Mouse (Mus musculus): ENCODE measurements at regions not wholly inside any gene's neighbourhood (a gene's known extent, or its start where the extent isn't known, plus 50 kb on each side); places are given as distances from the start of the nearest gene placed in this dataset.

DNA sequence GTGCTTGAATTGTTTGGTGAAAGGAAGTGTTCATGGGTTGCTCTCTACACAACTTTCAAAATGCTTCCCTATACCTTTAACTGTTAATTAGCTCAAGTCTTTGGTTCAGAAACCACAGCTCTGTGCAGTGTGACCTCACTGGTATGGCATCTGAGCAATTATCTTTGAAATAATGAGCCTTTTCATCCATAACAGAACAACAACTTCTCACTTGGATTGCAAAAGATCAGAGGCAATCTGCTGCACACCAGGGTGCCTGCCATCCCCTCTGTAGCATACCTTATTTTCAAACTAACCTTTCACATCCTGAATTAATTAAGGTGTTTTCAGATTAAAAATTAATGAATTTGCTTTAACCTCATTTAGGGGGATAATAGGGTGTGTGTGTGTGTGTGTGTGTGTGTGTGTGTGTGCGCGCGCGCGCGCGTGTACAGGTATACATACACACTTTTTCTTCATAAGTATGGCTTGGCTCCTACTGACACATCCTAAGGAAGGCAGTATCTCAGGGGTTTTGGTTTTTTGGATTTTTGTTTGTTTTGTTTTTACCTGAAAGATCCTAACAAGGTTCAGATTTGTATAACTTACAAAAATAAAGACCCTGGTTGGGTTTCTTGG, 493.8 kb downstream of the Rapgef2 start:
- DNase-seq (ENCODE audit: low spot score in 2 of 2): no peak

- no peak for DNase-seq (ENCODE audit: low spot score in 2 of 2)
Measured at GRCm38 (mm10) chr3:78782766-78783165, 503.6 kb downstream of the Rapgef2 start.

DNA sequence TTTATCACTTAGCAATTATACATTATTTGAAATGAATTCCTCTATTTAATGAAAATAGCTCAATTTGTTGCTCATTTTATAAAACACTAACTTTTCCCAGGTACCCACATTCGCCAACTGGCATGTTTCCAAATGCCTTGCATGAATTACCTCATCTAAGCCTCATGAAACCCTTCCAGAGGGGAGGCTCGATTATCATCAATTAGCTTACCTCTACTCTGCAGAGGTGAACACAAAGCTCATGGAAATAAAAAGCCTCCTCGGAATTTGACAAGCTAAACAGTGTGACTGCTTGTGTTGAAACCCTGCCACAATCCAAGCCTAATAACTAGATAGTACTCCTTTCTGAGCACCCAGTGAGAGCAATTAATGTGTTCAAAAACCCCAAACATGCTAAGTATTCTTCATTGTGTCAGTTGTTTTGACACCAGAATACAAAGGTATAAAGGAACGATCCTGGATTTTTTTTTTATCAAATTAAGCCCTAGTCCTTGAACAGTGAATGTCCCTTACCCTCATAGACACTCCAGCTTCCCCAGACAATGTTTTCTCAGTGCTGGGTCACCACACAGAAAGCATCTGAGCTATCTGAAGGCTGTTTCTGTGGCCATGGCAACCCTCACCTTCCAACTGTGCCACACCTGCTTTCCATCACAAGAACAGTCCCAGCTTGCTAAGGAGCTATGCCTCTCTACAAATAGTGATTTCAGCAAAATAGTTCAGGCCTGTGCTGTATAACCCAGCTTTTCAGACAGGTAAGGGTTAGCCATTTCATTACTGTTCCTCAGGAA, 530.4 kb downstream of the Rapgef2 start:
- no peak for DNase-seq (ENCODE audit: low spot score in 2 of 2)

- no peak for DNase-seq (ENCODE audit: low spot score in 2 of 2)
Measured at GRCm38 (mm10) chr3:78736111-78736510, 550.2 kb downstream of the Rapgef2 start.

DNA sequence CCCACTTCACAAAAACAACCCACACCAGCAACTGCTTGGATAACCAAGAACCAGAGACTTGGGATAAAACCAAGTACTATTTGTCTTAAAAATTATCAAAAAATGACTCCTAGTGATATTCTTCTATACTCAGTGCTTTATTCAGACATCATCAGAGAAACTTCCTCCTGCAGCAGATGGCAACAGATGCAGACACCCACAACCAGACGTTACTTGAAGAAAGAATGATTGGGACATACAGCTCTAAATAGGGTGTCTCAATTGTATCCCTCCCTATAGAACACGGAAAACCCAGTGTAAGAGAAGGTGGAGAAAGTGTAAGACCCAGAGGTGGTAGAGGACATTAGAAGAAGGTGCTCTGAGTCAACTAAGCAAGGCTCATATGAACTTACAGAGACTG, 569.6 kb downstream of the Rapgef2 start:
- DNase-seq (ENCODE audit: low spot score in 2 of 2): no peak

DNA sequence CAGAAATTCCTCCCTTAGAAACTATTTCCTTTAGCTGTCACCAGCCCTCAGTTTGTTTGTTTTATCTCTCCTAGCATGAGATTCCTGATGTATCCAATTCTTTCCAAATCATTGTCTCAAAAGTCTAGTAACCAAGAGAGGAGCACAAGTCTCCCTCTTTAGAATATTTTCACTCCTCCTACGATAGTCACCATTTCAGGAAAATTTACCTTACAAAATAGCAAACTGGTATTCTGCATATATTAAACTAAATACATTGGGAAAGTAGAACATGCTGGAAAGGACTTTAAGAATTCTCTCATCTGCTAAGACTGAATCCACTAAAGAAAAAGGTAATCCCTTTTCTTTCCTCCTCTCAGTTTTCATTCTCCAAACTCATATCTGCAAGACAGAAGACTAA, 578.6 kb downstream of the Rapgef2 start:
- no peak for DNase-seq (ENCODE audit: low spot score in 2 of 2)

DNA sequence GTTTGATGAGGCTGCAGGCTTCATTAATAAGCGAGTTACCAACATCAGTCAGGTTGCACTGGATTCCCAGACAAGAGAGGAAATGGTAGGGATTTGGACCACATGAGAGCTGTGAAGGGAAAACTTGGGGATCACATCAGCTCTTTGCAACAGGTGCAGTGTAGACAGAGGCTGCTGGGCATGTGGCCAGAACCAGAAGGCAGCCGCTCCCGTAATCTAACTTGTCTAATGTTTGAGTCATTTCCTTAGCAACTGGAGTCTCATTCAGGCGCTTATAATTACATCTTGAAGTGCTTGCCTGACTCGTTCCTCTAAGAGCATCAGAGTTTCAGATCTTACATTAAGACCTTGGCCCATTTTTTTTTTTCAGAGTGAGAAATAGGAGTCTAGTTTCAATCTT, 587.4 kb downstream of the Rapgef2 start:
- DNase-seq (ENCODE audit: low spot score in 2 of 2): peak in 1 of 2 experiments; percentile 16

DNA sequence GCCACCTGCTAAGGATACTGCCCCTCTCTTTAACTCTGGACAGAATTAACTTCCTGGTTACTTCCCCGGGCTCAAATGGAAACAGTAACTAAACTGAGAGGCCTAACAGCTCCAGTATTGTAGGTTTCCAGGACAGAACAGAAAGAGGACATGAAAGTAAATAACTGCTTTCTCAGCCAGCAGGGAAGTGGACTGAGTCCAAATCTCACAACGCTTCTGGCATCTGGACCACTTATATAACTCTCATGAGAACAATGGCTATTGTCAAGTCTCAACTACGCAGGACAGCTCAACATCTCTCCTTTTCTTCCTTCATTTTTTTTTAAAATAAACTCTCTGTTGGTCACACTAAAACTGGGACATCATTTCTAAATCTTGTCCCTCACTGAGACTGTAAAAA, 594.8 kb downstream of the Rapgef2 start:
- no peak for DNase-seq (ENCODE audit: low spot score in 2 of 2)

DNA sequence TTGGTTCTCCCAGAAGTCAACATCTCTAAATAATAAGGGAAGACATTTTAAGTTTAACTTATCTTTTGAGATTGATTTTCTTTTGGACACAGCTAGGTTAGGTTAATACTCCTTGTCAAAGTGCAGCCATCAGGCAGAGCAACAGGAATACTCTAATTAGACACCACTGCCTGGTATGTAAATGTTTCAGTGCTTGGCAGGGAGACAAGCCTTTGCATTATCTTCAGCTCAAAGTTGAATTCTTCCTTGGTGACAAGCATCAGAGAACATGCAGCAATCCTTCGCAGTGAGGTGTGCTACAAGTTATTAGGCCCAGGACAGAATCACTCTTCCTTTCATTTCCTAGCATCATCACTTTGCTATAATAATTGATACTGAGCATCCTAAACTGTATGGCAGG, 608.7 kb downstream of the Rapgef2 start:
- DNase-seq (ENCODE audit: low spot score in 2 of 2): no peak

GRCm38 (mm10) chr3:78676806-78677205, 609.5 kb downstream of the Rapgef2 start:
- no peak for DNase-seq (ENCODE audit: low spot score in 2 of 2)

- no peak for DNase-seq (ENCODE audit: low spot score in 2 of 2)
Measured at GRCm38 (mm10) chr3:78674529-78675187, 611.7 kb downstream of the Rapgef2 start.

DNA sequence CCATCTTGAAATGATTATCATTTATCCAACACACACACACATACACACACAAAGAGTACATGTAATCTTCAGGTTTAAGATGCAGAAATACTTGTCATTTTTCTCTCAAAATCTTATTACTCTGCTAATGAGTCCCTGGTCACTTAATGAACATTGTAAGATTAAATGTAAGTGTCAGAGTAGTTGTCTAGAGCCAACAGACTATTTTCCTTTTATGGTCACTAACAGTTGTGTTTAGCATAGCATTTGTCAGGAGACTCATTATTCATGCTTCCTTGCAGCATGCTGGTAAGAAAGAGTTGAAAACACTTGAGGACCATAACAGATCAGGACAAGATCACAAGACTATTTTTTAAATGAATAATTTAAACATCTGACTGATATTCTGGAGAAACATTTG, 618.3 kb downstream of the Rapgef2 start:
- no peak for DNase-seq (ENCODE audit: low spot score in 2 of 2)

DNA sequence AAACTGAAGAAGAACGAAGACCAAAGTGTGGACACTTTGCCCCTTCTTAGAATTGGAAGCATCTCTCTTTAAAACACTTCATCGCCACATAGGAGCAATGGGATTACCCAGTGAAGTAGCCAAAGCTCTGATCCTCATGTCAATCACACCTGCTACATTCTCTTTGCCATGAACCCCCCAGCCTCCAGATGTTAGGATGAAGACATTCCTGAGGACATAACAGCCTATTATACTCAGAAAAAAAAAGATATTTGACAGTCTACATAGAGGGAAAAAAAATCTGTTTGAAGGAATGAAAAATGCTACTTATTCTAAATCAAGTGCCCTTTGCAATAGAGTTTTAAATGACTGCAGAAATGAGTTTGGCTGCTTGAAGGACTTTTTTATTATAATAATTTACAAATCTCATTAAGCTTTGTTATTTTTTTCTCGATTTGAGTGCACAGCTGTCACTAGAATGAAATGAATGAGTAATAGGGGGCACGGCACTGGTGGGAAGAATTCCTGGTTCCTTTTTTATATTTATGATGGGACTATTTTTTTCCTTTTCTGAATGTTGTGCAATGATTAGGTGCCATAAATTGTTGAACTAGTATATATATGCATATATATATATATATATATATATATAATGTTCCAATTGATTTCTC, 618.8 kb downstream of the Rapgef2 start:
- no peak for DNase-seq (ENCODE audit: low spot score in 2 of 2)

- no peak for DNase-seq (ENCODE audit: low spot score in 2 of 2)
Measured at GRCm38 (mm10) chr3:78648115-78648514, 638.2 kb downstream of the Rapgef2 start.

GRCm38 (mm10) chr3:78635386-78635785, 650.9 kb downstream of the Rapgef2 start:
- DNase-seq (ENCODE audit: low spot score in 2 of 2): no peak

DNA sequence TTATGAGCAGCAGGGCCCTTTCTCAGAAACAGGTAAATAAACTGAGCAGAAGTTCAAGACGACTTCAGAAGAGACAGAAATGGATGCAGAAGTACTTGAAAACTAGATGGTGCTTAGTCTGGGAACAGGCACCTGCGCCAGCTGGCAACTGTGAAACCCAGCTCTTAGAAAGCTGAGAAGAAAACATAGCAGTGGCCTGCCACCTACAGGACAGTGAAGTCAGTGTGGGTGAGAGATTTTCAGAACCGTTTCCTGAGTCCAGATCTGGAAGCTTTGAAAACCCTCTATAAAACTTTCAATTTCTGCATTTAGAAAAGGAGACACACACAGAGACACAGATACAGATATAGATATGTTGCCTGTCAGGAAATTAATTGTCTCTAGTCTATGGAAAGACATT, 667.4 kb downstream of the Rapgef2 start:
- peak; percentile 19 to 48 for DNase-seq (ENCODE audit: low spot score in 2 of 2)

DNA sequence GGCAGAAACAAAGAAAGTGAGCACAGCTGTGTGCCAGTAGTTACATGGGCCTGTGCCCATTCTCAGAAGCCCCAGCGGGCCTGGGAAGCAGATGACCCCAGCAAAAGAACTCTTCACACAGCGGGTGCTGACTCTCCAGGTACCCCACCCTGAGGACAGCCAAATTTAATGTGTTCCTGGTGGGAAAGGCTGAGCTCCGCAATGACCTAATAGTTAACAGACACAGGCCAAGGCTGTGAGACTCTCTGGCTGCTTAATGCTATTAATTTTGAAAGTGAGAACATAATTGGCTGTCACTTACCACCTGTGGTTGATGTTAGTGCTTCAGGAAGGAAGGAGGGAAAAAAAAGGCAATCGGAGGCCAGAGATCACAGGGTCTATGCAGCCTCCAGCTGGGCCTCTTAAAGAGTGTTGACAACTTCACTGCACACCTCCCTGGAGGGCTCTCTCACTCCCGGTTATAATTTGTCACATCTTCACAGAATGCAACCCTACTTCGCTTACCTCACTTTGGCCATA, 691.5 kb downstream of the Rapgef2 start:
- DNase-seq (ENCODE audit: low spot score in 2 of 2): no peak

GRCm38 (mm10) chr3:78594305-78594704, 692.0 kb downstream of the Rapgef2 start:
- no peak for DNase-seq (ENCODE audit: low spot score in 2 of 2)

DNA sequence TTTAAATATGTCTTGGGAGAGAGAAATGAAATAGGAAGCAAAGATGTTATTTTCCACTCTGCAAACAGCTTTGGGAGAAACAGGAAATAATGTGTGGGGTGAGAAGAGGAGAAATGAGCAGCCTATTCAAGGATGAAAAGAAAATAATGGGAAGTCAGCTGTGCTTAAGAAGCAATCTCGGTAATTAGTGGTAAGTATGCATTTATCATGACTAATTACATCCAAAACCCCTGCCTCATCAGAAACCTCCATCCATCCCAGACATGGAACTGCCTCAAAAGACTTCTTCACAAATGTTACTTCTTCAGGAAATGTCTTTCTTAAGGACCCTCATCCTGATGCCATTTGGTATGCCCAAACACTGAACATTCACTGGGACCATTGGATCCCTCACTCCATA, 699.7 kb downstream of the Rapgef2 start:
- DNase-seq (ENCODE audit: low spot score in 2 of 2): no peak

DNA sequence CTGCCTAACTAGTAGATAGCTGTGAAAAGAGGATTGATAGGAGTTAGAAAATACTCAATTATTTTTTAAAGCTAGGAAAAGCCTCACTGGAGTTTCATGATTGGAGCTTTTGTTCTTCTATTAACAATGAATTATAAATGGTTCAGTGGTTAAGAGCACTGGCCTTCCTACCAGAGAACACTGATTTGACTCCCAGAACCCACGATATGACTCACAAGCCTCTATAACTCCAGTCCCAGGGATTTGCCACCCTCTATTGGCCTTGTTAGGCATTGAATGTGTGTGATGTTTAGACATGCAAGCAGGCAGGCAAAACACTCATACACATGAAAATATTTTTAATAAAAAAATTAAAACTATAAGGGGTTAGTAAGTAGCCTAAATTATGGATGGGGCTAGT, 704.4 kb downstream of the Rapgef2 start:
- no peak for DNase-seq (ENCODE audit: low spot score in 2 of 2)

- DNase-seq (ENCODE audit: low spot score in 2 of 2): no peak
Measured at GRCm38 (mm10) chr3:78581100-78581499, 705.2 kb downstream of the Rapgef2 start.

All from gastrocnemius, postnatal 4 days (tissue).